Mouse (Mus musculus): ENCODE measurements around the gene Fbxw2.
"Not testable (repeated sequence)": the region's sequence is repeated elsewhere in the genome, so short reads cannot be mapped to it uniquely, and the experiment has no call there.

Gene Fbxw2

GRCm38 (mm10) chr2:34825827-34826459 is at the start of gene Fbxw2:
Gene Fbxw2, minus strand, starts transcription at chr2:34826311.
- DNase-seq: peak; percentile 92

GRCm38 (mm10) chr2:34874816-34875345 is 48.8 kb upstream of the Fbxw2 start, which contains the start of gene Psmd5:
Gene Psmd5, minus strand, starts transcription at chr2:34874968.
- peak; percentile 45 for DNase-seq

DNA sequence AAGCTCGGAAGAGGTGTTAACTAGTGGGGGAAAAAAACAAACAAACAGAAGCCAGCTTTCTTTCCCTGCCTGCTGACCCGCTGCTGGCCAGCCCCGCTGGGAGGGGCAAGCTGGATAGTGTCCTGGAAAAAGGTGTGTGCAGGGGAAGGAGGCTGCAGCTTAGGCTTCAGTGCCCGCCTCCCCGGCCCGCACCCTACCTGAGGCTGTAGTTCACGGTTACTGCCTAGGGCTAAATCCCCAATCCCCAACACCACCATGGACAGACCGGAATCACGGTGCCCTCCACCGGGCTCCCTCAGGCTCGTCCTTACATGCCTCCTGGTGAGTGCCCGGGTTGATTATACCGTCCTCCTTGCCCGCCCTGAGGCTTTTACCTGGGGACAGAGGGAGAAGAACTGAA is 48.2 kb upstream of the Fbxw2 start, which contains the start of gene Cutal:
TSS of gene Cutal (plus strand) at position 126 of the 400 bp plus-strand sequence.
- peak; percentile 80 for DNase-seq

GRCm38 (mm10) chr2:34870520-34871474 is 44.7 kb upstream of the Fbxw2 start:
- peak; percentile 96 for DNase-seq

- DNase-seq: no peak
Observed at GRCm38 (mm10) chr2:34869680-34870079, 43.6 kb upstream of the Fbxw2 start.

GRCm38 (mm10) chr2:34857728-34858127 is 31.6 kb upstream of the Fbxw2 start:
- DNase-seq: no peak

GRCm38 (mm10) chr2:34855265-34855664 is 29.2 kb upstream of the Fbxw2 start:
- DNase-seq: no peak

GRCm38 (mm10) chr2:34847702-34848101 is 21.6 kb upstream of the Fbxw2 start:
- no peak for DNase-seq

- DNase-seq: peak; percentile 74
Observed at GRCm38 (mm10) chr2:34843211-34843939, 17.3 kb upstream of the Fbxw2 start.

DNA sequence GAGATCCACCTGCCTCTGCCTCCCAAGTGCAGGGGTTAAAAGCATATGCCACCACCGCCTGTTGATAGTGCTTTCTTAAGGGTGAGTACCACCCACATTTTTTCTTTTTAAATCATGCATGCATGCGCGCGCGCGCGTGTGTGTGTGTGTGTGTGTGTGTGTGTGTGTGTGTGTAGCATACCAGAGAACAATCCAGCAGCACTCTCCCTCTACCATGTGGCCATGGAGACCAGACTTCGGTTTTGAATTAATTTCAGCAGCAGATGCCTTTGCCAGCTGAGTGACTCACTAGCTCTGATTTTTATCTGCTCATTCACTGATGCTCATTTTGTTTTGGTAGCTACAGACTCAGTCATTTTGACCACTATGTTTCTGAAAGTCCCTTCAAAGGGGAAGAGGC is 15.6 kb upstream of the Fbxw2 start:
- no peak for DNase-seq

GRCm38 (mm10) chr2:34840143-34840542 is 14.0 kb upstream of the Fbxw2 start:
- not testable (repeated sequence) for DNase-seq

DNA sequence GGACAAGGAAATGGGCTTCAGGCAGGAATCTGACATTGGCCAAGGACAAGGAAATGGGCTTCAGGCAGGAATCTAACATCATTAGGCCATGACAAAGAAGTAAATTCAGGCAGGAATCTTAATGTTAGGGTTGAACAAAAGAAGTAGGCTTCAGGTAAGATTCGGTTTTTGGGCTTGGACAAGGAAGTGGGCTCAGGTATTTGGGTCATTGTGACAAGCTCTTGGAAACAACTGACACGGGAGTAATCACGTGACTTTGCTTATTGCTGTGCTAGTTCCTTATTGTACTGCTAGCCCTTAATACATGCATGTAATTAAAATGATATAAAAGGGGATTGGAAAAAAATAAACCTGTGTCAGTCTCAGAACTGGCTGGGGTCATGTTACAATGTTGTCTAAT is 9.6 kb upstream of the Fbxw2 start:
- no peak for DNase-seq

- DNase-seq: no peak
Observed at GRCm38 (mm10) chr2:34833624-34834023, 7.5 kb upstream of the Fbxw2 start.

GRCm38 (mm10) chr2:34832766-34833457 is 6.8 kb upstream of the Fbxw2 start, which contains the start of gene Gm34653:
Gene Gm34653, plus strand, starts transcription at chr2:34833007.
- not testable (repeated sequence) for DNase-seq

GRCm38 (mm10) chr2:34830066-34830465 is 4.0 kb upstream of the Fbxw2 start:
- not testable (repeated sequence) for DNase-seq

DNA sequence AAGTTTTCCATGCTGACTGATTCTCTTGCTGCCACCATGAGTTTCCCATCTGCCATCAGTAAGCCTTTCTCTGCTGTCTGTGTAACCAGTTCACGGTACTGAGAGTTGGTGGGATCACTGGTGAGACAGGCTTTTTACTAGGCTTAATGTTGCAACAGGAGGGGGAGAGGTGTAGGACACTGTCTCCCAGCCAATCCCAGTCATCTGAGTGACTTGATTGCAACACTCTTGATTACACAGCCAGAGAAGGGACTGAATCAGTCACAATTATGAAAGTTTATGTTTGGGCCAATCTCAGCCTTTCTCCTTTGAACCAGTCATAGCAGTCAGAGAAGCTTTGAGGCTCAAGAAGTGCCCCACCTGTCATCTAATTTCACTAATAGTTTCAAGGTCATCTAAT is 1.9 kb upstream of the Fbxw2 start:
- DNase-seq: no peak

DNA sequence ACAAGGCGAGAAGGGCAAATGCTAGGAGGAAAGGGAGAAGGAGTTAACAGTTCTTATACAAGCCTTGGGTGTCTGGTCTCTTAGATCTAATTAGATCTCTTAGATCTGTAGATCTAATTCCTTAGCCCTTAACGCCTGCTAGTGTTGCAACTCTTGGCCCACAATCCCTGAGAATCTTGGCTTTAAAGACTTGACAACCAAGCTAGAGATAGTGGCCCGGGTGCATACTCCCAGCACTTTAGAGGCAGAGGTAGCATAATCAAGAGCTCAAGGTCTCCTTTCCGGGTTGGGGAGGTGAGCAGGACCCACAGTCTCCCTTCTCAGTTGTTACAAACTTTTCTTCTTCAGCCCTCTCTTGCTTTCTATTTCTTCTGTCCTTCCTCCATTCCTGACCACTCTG is 1.5 kb upstream of the Fbxw2 start:
- DNase-seq: no peak

DNA sequence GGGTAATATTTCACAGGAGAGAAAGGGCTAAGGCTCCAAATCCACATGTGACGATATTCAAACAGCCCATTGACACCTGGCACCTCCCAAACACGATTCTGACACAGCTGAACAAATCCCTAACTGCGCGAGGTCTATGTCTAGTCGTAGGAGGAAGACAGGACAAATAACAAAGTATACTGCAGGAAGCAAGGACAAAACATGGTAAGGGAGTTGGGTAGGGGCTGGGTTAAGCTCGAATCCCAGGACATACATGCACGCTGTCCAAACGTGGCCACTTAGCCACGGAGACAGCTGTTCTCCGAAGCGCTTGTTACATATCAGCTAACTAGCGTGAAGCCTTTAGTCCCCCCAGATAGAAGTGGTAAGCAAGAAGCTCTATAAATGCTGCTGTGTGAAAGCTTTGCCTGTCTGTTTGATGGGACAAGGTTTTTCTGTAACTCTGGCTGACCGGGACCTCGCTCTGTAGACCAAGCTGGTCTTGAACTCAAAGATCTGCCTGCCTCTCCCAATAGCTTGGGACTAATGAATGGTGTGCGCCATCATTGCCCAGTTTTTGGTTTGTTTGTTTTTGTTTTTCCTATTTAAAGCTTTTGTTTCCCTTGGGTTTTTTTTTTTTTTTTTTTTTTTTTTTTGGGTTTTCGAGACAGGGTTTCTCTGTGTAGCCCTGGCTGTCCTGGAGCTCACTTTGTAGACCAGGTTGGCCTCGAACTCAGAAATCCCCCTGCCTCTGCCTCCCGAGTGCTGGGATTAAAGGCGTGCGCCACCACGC is 535 bp upstream of the Fbxw2 start:
- no peak for DNase-seq

- DNase-seq: no peak
Observed at GRCm38 (mm10) chr2:34818492-34818891, 7.6 kb downstream of the Fbxw2 start.

DNA sequence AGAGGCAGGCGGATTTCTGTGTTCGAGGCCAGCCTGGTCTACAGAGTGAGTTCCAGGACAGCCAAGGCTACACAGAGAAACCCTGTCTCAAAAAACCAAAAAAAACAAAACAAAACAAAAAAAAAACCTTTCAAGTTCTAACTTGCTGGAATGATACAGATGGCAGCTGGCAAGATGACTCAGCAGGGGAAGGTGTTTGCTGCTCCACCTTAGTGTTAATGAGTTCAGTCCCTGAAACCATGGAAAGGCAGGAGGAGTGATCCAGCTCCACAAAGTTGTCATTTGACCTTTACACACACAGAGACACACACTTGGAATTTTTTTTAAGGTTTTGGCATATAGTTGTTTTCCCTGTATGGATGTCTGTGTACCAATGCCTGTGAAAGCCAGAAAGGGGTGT is 10.2 kb downstream of the Fbxw2 start:
- DNase-seq: not testable (repeated sequence)

DNA sequence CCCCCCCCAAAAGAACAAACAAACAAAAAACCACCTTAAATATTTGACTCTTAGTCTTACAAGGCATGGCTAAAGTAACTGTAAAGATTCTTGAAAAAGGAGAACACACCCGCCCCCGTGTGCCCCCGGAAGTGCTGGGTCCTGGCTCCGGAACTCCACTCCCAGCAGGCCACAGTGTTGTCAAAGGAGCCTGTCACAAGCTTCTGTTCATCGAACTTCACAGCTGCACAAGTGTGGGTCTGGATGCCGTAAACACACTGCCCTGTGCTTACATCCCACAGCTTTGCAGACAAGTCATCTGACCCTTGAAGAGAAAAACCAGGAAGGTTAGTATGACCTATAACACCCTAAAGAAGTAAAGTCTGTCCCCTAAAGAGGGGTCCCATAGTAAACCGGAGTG is 13.4 kb downstream of the Fbxw2 start:
- no peak for DNase-seq
